Mouse (Mus musculus) ES-E14 (cell line): ENCODE measurements around the gene Txn1.

ENCODE experiments used
- CHD2 ChIP-seq: IDR thresholded peaks from 2 replicates; pipeline ENCODE4 v1.6.1; 2014; ENCODE audit warnings: mild to moderate bottlenecking, low read depth, low read length, inconsistent platforms
- HCFC1 ChIP-seq: IDR thresholded peaks from 2 replicates; pipeline ENCODE4 v1.6.1; 2012; ENCODE audit warnings: low read length, inconsistent platforms, borderline replicate concordance; ENCODE audit not compliant: insufficient read depth
- MAFK ChIP-seq: IDR thresholded peaks from 2 replicates; pipeline ENCODE4 v1.6.1; 2014; ENCODE audit warnings: mild to moderate bottlenecking, low read depth, low read length, inconsistent platforms; ENCODE audit not compliant: insufficient read depth
- ZC3H11A ChIP-seq: IDR thresholded peaks from 2 replicates; pipeline ENCODE4 v1.6.1; 2012; ENCODE audit warnings: low read depth, mild to moderate bottlenecking, inconsistent platforms, low read length, borderline replicate concordance
- ZNF384 ChIP-seq: IDR thresholded peaks from 2 replicates; pipeline ENCODE4 v1.6.1; 2012; ENCODE audit warnings: low read depth, low read length, inconsistent platforms

- no peak for TF ChIP-seq MAFK
- TF ChIP-seq HCFC1, result no peak
- TF ChIP-seq ZC3H11A, result no peak
- peak; percentile 78 for TF ChIP-seq CHD2
- TF ChIP-seq ZNF384, result no peak
These were observed 36.5 kb downstream of the Txn1 start for GRCm38 (mm10) chr4:57919494-57920423.
